8 mouse cellular contexts compared by ENCODE assay signal in the genomic region with DNA sequence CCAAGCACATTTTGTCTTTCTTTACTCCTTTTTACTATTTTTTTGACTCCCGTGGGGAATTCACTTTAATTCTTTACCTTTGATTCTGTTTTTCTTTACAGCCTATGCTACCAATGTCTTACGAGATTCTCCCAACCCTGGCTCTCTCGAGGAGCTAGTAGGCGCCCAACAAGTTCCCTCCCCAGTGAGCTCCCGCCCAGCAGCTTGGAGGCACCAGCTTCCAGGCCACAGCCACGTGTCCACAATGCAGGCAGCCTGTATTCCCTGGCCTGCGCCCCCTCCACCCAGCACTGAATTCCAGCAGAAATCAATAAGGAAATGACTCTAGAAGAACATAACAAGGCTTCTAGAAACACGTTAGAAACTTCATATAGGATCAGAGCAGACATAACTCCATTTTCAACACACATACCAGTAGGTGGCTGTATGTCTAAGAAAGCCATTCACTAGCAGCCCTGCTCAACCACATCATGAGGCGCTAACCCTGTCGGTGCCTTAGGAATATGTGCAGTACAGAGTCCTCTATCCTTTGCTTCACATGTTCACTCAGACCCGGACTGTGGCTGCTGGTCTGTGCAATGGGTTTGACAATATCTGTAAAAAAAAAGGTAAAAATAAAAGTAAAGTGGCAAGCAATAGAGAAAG. TPM values are rescaled to one million over a fixed set of nuclear protein-coding genes. Genes with fewer than 3 reads are reported as not detected.
DNase-seq lines count a peak whose midpoint lies in the region; ATAC-seq lines count a peak whose summit lies in the region.

No protein-coding gene starts in this region.

- peaks cover 4% of the 10 kb centered on the region for H3K4me1 ChIP-seq in limb, embryonic 11.5 days (ENCODE audit: control insufficient read depth, insufficient read depth, low read length)
- H3K4me1 ChIP-seq in midbrain, embryonic 11.5 days (ENCODE audit: control insufficient read depth, insufficient read depth, low read length) = peaks cover 11% of the 10 kb centered on the region
- H3K4me1 ChIP-seq in stomach, embryonic 16.5 days (ENCODE audit: control insufficient read depth, insufficient read depth, low read length) = peaks cover 12% of the 10 kb centered on the region

- H3K9me3 ChIP-seq in limb, embryonic 11.5 days (ENCODE audit: control insufficient read depth, low read length) = no peaks in the 10 kb centered on the region; the same call in 1 of the 2 replicates
- no peaks in the 10 kb centered on the region for H3K9me3 ChIP-seq in midbrain, embryonic 11.5 days (ENCODE audit: control insufficient read depth, low read length)
- no peaks in the 10 kb centered on the region for H3K9me3 ChIP-seq in stomach, embryonic 16.5 days (replicated peaks; ENCODE audit: control insufficient read depth, low read length)

- H3K9ac ChIP-seq in limb, embryonic 11.5 days (ENCODE audit: low read length) = no peak overlapping the region
- H3K9ac ChIP-seq in midbrain, embryonic 11.5 days (ENCODE audit: low read length) = no peak overlapping the region
- H3K9ac ChIP-seq in stomach, embryonic 16.5 days (ENCODE audit: low read length) = peak overlapping the region; percentile 94; the same call in 1 of the 2 replicates

- ATAC-seq in limb, embryonic 11.5 days (ENCODE audit: insufficient number of reproducible peaks, low FRiP score, low TSS enrichment, low read depth) = no peak
- ATAC-seq in midbrain, embryonic 11.5 days (ENCODE audit: low FRiP score) = no peak
- no peak for ATAC-seq in stomach, embryonic 16.5 days (ENCODE audit: insufficient read depth, low FRiP score)

- H3K36me3 ChIP-seq in limb, embryonic 11.5 days (ENCODE audit: control insufficient read depth, insufficient read depth, low read length) = no peaks in the 10 kb centered on the region
- no peaks in the 10 kb centered on the region for H3K36me3 ChIP-seq in midbrain, embryonic 11.5 days (ENCODE audit: control insufficient read depth, insufficient read depth, low read length)
- no peaks in the 10 kb centered on the region for H3K36me3 ChIP-seq in stomach, embryonic 16.5 days (ENCODE audit: control insufficient read depth, insufficient read depth, low read length)

- 36% methylated on average over 11 of the region's 11 CpGs for whole genome bisulfite sequencing in limb, embryonic 11.5 days
- 39% methylated on average over 11 of the region's 11 CpGs for WGBS in midbrain, embryonic 11.5 days
- 30% methylated on average over 11 of the region's 11 CpGs for WGBS in stomach, embryonic 16.5 days

- H3K4me2 ChIP-seq in limb, embryonic 11.5 days (ENCODE audit: low read depth, severe bottlenecking) = no peak overlapping the region
- H3K4me2 ChIP-seq in midbrain, embryonic 11.5 days = no peak overlapping the region; the same call in 1 of the 2 replicates
- peak overlapping the region; percentile 91 for H3K4me2 ChIP-seq in stomach, embryonic 16.5 days (ENCODE audit: low read depth, low read length)

- no peaks in the 10 kb centered on the region for H3K27me3 ChIP-seq in limb, embryonic 11.5 days (ENCODE audit: control insufficient read depth, insufficient read depth, low read length)
- H3K27me3 ChIP-seq in midbrain, embryonic 11.5 days (ENCODE audit: control insufficient read depth, insufficient read depth, low read length) = no peaks in the 10 kb centered on the region; the same call in 1 of the 2 replicates
- no peaks in the 10 kb centered on the region for H3K27me3 ChIP-seq in stomach, embryonic 16.5 days (ENCODE audit: control insufficient read depth, insufficient read depth, low read length)

- no peak overlapping the region for H3K4me3 ChIP-seq in limb, embryonic 11.5 days (ENCODE audit: low read depth, low read length)
- no peak overlapping the region for H3K4me3 ChIP-seq in midbrain, embryonic 11.5 days (ENCODE audit: low read depth, low read length)
- H3K4me3 ChIP-seq in stomach, embryonic 16.5 days (replicated peaks; ENCODE audit: low read length) = peak overlapping the region; percentile 80

- intact Hi-C loops in heart, postnatal 14 days (cut with DNase I) = no loop called here

- no peak overlapping the region for H3K27ac ChIP-seq in limb, embryonic 11.5 days (replicated peaks; ENCODE audit: low read depth, low read length)
- no peak overlapping the region for H3K27ac ChIP-seq in midbrain, embryonic 11.5 days (ENCODE audit: low read depth, low read length)
- H3K27ac ChIP-seq in stomach, embryonic 16.5 days (ENCODE audit: low read length) = no peak overlapping the region

- DNase-seq in adrenal gland, postnatal 10 days = peak; percentile 42
- DNase-seq in adrenal gland, postnatal 25 days = no peak
- peak; percentile 17 for DNase-seq in 3T3-L1 (ENCODE audit: low read depth, low spot score)
- DNase-seq in embryo, embryonic 11 days = peak; percentile 22
- peak; percentile 41 for DNase-seq in heart, postnatal 14 days
- peak; percentile 25 for DNase-seq in limb, embryonic 11.5 days (ENCODE audit: low spot score)
- DNase-seq in midbrain, embryonic 11.5 days (ENCODE audit: low spot score, missing footprints) = peak; percentile 76

RNA-seq across cellular contexts. Expression of a gene that starts 1.0 kb away (rescaled TPM):
- total RNA-seq in adrenal gland, postnatal 10 days (2021) = 100 to 1,000 TPM; 100 to 108 TPM
- total RNA-seq in adrenal gland, postnatal 25 days (2021) = 127 and 144 TPM in 2 replicates
- 100 to 1,000 TPM; 114 to 115 TPM for total RNA-seq in heart, postnatal 14 days (2021)
- polyA plus RNA-seq in limb, embryonic 11.5 days (2014; fragmentation: Nextera tagmentation; extraction: Ambion mirVana) = 34.9 and 37.9 TPM in 2 replicates
- polyA plus RNA-seq in midbrain, embryonic 11.5 days (2014; fragmentation: Nextera tagmentation; extraction: Ambion mirVana) = 31.5 and 31.7 TPM in 2 replicates
- polyA plus RNA-seq in stomach, embryonic 16.5 days (2015; fragmentation: Nextera tagmentation; extraction: Ambion mirVana) = 26.6 and 31.4 TPM in 2 replicates
